Mouse (Mus musculus): ENCODE measurements around the gene Lin7c.

GRCm38 (mm10) chr2:109881111-109881510 lies 9.5 kb upstream of the Lin7c start:
- no peak for TF ChIP-seq POLR2A (IDR thresholded peaks at IDR 0.05; ENCODE audit: low read depth, low read length)
- no peak for TF ChIP-seq CTCF (conservative IDR thresholded peaks at IDR 0.05; ENCODE audit: insufficient read depth, insufficient read length, low read depth, low read length)

Data from kidney, adult 2 months (tissue).